17 mouse cellular contexts compared by ENCODE assay signal in the genomic region with DNA sequence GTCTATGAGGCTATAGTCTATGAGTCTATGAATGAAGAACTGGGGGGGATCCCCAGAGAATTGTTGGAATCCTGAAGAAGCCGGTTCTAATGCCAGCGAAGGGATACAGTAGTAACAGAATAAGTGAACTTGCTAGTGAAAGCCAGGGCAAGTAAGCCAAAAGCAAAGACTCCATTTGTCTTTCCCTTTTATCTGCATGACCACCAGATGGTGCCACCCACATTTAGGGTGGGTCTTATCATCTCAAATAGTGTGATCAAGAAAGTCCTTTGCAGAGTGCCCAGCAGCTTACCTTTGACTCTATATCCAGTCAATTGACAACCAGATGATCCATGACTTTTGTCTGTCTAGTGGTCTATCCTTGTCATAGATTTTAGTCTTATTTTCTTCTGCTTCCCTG.
DNase-seq lines count a peak whose midpoint lies in the region; ATAC-seq and TF ChIP-seq lines count a peak whose summit lies in the region.
"Had no signal": no experiment of that assay in that cellular context is flagged by ENCODE, and none has a peak within 500 bp of the region (broad histone marks: within the 10 kb centered on the region; RNA-seq: fewer than 3 reads in every experiment).

No protein-coding gene starts in this region.

- no peak for DNase-seq in forebrain, postnatal 0 days
- no peak for DNase-seq in kidney, postnatal 0 days (ENCODE audit: low spot score)
- DNase-seq in thymus, postnatal 4 days = peak; percentile 19
- no peak for DNase-seq in thymus, postnatal 14 days
- no peak for DNase-seq in stomach, postnatal 0 days (ENCODE audit: low spot score)
- DNase-seq in natural killer cell, adult 2 months (ENCODE audit: low spot score in 2 of 2) = no peak
- DNase-seq: B cell, adult 2 months; cerebellum, adult 9-11 months; layer of hippocampus, adult 9-11 months; lung, postnatal 4 days; spleen, adult 18-20 months had no signal

- no peaks in the 10 kb centered on the region for H3K27me3 ChIP-seq in forebrain, postnatal 0 days (ENCODE audit: insufficient read depth, low read length)
- H3K27me3 ChIP-seq in forebrain, embryonic 15.5 days = no peaks in the 10 kb centered on the region
- H3K27me3 ChIP-seq in kidney, postnatal 0 days (ENCODE audit: insufficient read depth, low read length) = no peaks in the 10 kb centered on the region
- H3K27me3 ChIP-seq in kidney, embryonic 15.5 days = no peaks in the 10 kb centered on the region
- H3K27me3 ChIP-seq in stomach, postnatal 0 days (ENCODE audit: control insufficient read depth, insufficient read depth, low read length) = no peaks in the 10 kb centered on the region
- H3K27me3 ChIP-seq: neural tube, embryonic 13.5 days had no signal

- H3K4me2 ChIP-seq in forebrain, postnatal 0 days (ENCODE audit: low read depth) = no peak overlapping the region
- H3K4me2 ChIP-seq in forebrain, embryonic 15.5 days (replicated peaks) = no peak overlapping the region
- H3K4me2 ChIP-seq in kidney, postnatal 0 days (ENCODE audit: low read length) = no peak overlapping the region
- no peak overlapping the region for H3K4me2 ChIP-seq in kidney, embryonic 15.5 days
- H3K4me2 ChIP-seq in stomach, postnatal 0 days (replicated peaks; ENCODE audit: low read depth) = no peak overlapping the region
- H3K4me2 ChIP-seq: neural tube, embryonic 13.5 days had no signal

- TF ChIP-seq EP300 in stomach, postnatal 0 days (optimal IDR thresholded peaks at IDR 0.05) = no peak

- no peaks in the 10 kb centered on the region for H3K4me1 ChIP-seq in forebrain, postnatal 0 days (ENCODE audit: insufficient read depth)
- H3K4me1 ChIP-seq in forebrain, embryonic 15.5 days = no peaks in the 10 kb centered on the region
- H3K4me1 ChIP-seq in kidney, postnatal 0 days (replicated peaks; ENCODE audit: insufficient read depth, low read length) = no peaks in the 10 kb centered on the region
- H3K4me1 ChIP-seq in kidney, embryonic 15.5 days = no peaks in the 10 kb centered on the region
- no peaks in the 10 kb centered on the region for H3K4me1 ChIP-seq in stomach, postnatal 0 days (replicated peaks; ENCODE audit: control insufficient read depth, insufficient read depth)
- H3K4me1 ChIP-seq: neural tube, embryonic 13.5 days had no signal

- no peak overlapping the region for H3K4me3 ChIP-seq in forebrain, postnatal 0 days (ENCODE audit: low read depth, low read length)
- no peak overlapping the region for H3K4me3 ChIP-seq in forebrain, embryonic 15.5 days
- H3K4me3 ChIP-seq in kidney, postnatal 0 days (replicated peaks; ENCODE audit: low read depth, low read length) = no peak overlapping the region
- no peak overlapping the region for H3K4me3 ChIP-seq in kidney, embryonic 15.5 days (replicated peaks)
- H3K4me3 ChIP-seq in stomach, postnatal 0 days (ENCODE audit: low read depth, low read length) = no peak overlapping the region
- H3K4me3 ChIP-seq: neural tube, embryonic 13.5 days had no signal

- WGBS in forebrain, postnatal 0 days = 98% methylated on average over 2 of the region's 2 CpGs
- 96% methylated on average over 2 of the region's 2 CpGs for WGBS in forebrain, embryonic 15.5 days
- 82% methylated on average over 2 of the region's 2 CpGs for WGBS in kidney, postnatal 0 days
- 93% methylated on average over 2 of the region's 2 CpGs for WGBS in kidney, embryonic 15.5 days
- WGBS in stomach, postnatal 0 days = 76% methylated on average over 2 of the region's 2 CpGs

- no peak overlapping the region for H3K9ac ChIP-seq in forebrain, postnatal 0 days
- H3K9ac ChIP-seq in forebrain, embryonic 15.5 days (replicated peaks) = no peak overlapping the region
- no peak overlapping the region for H3K9ac ChIP-seq in kidney, postnatal 0 days (ENCODE audit: low read depth, low read length)
- H3K9ac ChIP-seq in kidney, embryonic 15.5 days = no peak overlapping the region
- no peak overlapping the region for H3K9ac ChIP-seq in stomach, postnatal 0 days (ENCODE audit: low read length)
- H3K9ac ChIP-seq: liver, embryonic 14.5 days; neural tube, embryonic 13.5 days had no signal

- ATAC-seq in forebrain, postnatal 0 days = no peak
- ATAC-seq in forebrain, embryonic 15.5 days (replicated peaks) = no peak
- ATAC-seq in kidney, postnatal 0 days (replicated peaks; ENCODE audit: low FRiP score, low read depth) = no peak
- no peak for ATAC-seq in kidney, embryonic 15.5 days (replicated peaks; ENCODE audit: low FRiP score)
- no peak for ATAC-seq in stomach, postnatal 0 days (ENCODE audit: low FRiP score, low TSS enrichment)
- ATAC-seq: inflammation-experienced regulatory T-cells, adult 6 months; midbrain, embryonic 16.5 days had no signal

- H3K27ac ChIP-seq in forebrain, postnatal 0 days (ENCODE audit: low read depth, low read length) = no peak overlapping the region
- H3K27ac ChIP-seq in forebrain, embryonic 15.5 days (replicated peaks) = no peak overlapping the region
- no peak overlapping the region for H3K27ac ChIP-seq in kidney, postnatal 0 days
- H3K27ac ChIP-seq in kidney, embryonic 15.5 days = no peak overlapping the region
- no peak overlapping the region for H3K27ac ChIP-seq in stomach, postnatal 0 days (replicated peaks)
- H3K27ac ChIP-seq: liver, embryonic 14.5 days; neural tube, embryonic 13.5 days had no signal

- H3K9me3 ChIP-seq in forebrain, postnatal 0 days (ENCODE audit: low read length) = no peaks in the 10 kb centered on the region
- no peaks in the 10 kb centered on the region for H3K9me3 ChIP-seq in forebrain, embryonic 15.5 days
- H3K9me3 ChIP-seq in kidney, postnatal 0 days (replicated peaks; ENCODE audit: low read length) = no peaks in the 10 kb centered on the region
- no peaks in the 10 kb centered on the region for H3K9me3 ChIP-seq in kidney, embryonic 15.5 days (replicated peaks)
- H3K9me3 ChIP-seq in stomach, postnatal 0 days (ENCODE audit: control insufficient read depth, low read length) = no peaks in the 10 kb centered on the region
- H3K9me3 ChIP-seq: neural tube, embryonic 13.5 days had no signal

- TF ChIP-seq CTCF in forebrain, postnatal 0 days (IDR thresholded peaks at IDR 0.05; ENCODE audit: low read depth) = 0 out of 2 replicates have a peak, but pooled peaks have one; percentile 5
- TF ChIP-seq CTCF in kidney, postnatal 0 days (IDR thresholded peaks at IDR 0.05; ENCODE audit: low read depth) = peak; percentile 34; the same call in 1 of the 2 replicates
- peak; percentile 37 for TF ChIP-seq CTCF in stomach, postnatal 0 days (IDR thresholded peaks at IDR 0.05; ENCODE audit: low read depth)

- no peaks in the 10 kb centered on the region for H3K36me3 ChIP-seq in forebrain, postnatal 0 days (ENCODE audit: insufficient read depth)
- H3K36me3 ChIP-seq in forebrain, embryonic 15.5 days = no peaks in the 10 kb centered on the region
- H3K36me3 ChIP-seq in kidney, postnatal 0 days (ENCODE audit: insufficient read depth, low read length) = no peaks in the 10 kb centered on the region
- H3K36me3 ChIP-seq in kidney, embryonic 15.5 days = no peaks in the 10 kb centered on the region
- H3K36me3 ChIP-seq in stomach, postnatal 0 days (ENCODE audit: control insufficient read depth, insufficient read depth, low read length) = no peaks in the 10 kb centered on the region
- H3K36me3 ChIP-seq: neural tube, embryonic 13.5 days had no signal
